Mouse (Mus musculus) kidney, postnatal 36 days (tissue): ENCODE results near the gene Rai1.

ENCODE experiments used
- DNase-seq, 2 experiments: peaks; one replicate each; pipeline ENCODE4 v3.0.0; 2021 to 2022; ENCODE audit warnings: mixed read lengths in 2 of 2

The Rai1 gene

GRCm38 (mm10) chr11:60224676-60225075 is 119.9 kb downstream of the Rai1 start:
- DNase-seq = peak; percentile 40 to 55

- no peak for DNase-seq
Observed at GRCm38 (mm10) chr11:60225874-60226273, 121.1 kb downstream of the Rai1 start.

GRCm38 (mm10) chr11:60228525-60228924 is 123.7 kb downstream of the Rai1 start:
- DNase-seq = no peak

- DNase-seq = peak; percentile 67 to 79
Observed at GRCm38 (mm10) chr11:60229821-60230220, 125.0 kb downstream of the Rai1 start.

- DNase-seq = no peak
Observed at GRCm38 (mm10) chr11:60230512-60230911, 125.7 kb downstream of the Rai1 start.

GRCm38 (mm10) chr11:60231326-60231725 is 126.5 kb downstream of the Rai1 start:
- no peak for DNase-seq

GRCm38 (mm10) chr11:60231951-60232350 is 127.1 kb downstream of the Rai1 start:
- no peak for DNase-seq

GRCm38 (mm10) chr11:60232441-60233058 is 127.7 kb downstream of the Rai1 start:
- no peak for DNase-seq

- DNase-seq = no peak
Observed at GRCm38 (mm10) chr11:60233235-60233634, 128.4 kb downstream of the Rai1 start.

GRCm38 (mm10) chr11:60235351-60235750 is 130.5 kb downstream of the Rai1 start:
- DNase-seq = no peak

GRCm38 (mm10) chr11:60240509-60240908 is 135.7 kb downstream of the Rai1 start:
- peak in 1 of 2 experiments; percentile 40 for DNase-seq

- no peak for DNase-seq
Observed at GRCm38 (mm10) chr11:60244503-60245143, 139.8 kb downstream of the Rai1 start.

- DNase-seq = no peak
Observed at GRCm38 (mm10) chr11:60246077-60246476, 141.3 kb downstream of the Rai1 start.

- no peak for DNase-seq
Observed at GRCm38 (mm10) chr11:60247753-60248550, 143.1 kb downstream of the Rai1 start.
